Mouse (Mus musculus): ENCODE measurements at regions not wholly inside any gene's neighbourhood (a gene's known extent, or its start where the extent isn't known, plus 50 kb on each side); places are given as distances from the start of the nearest gene placed in this dataset.

GRCm38 (mm10) chr13:51272786-51273185 lies 102.0 kb downstream of the Nxnl2 start:
- 66% methylated on average over 4 of the region's 4 CpGs for WGBS
- no peak overlapping the region for H3K4me3 ChIP-seq (replicated peaks; ENCODE audit: extremely low read depth, low read depth, low read length)
- no peak for TF ChIP-seq POLR2A (IDR thresholded peaks at IDR 0.05; ENCODE audit: borderline replicate concordance, extremely low read depth, low read depth, low read length)
- TF ChIP-seq CTCF (IDR thresholded peaks at IDR 0.05; ENCODE audit: insufficient read depth, low read length) = no peak
- no peak for DNase-seq
- no peaks in the 10 kb centered on the region for H3K4me1 ChIP-seq (ENCODE audit: control insufficient read depth, insufficient read depth, low read length)

GRCm38 (mm10) chr13:51274639-51275038 lies 103.8 kb downstream of the Nxnl2 start:
- Histone ChIP-seq H3K4me1 (ENCODE audit: control insufficient read depth, insufficient read depth, low read length) (no peaks in the 10 kb centered on the region), H3K4me3 (replicated peaks; ENCODE audit: extremely low read depth, low read depth, low read length) (no peak overlapping the region)
- TF ChIP-seq CTCF (IDR thresholded peaks at IDR 0.05; ENCODE audit: insufficient read depth, low read length) (no peak), POLR2A (IDR thresholded peaks at IDR 0.05; ENCODE audit: borderline replicate concordance, extremely low read depth, low read depth, low read length) (no peak)
- WGBS = 41% methylated on average over 5 of the region's 5 CpGs
- no peak for DNase-seq

- TF ChIP-seq CTCF (IDR thresholded peaks at IDR 0.05; ENCODE audit: insufficient read depth, low read length) = no peak
- no peak for TF ChIP-seq POLR2A (IDR thresholded peaks at IDR 0.05; ENCODE audit: borderline replicate concordance, extremely low read depth, low read depth, low read length)
- WGBS = 84% methylated on average over 7 of the region's 7 CpGs
- Histone ChIP-seq H3K4me1 (ENCODE audit: control insufficient read depth, insufficient read depth, low read length) (no peaks in the 10 kb centered on the region), H3K4me3 (replicated peaks; ENCODE audit: extremely low read depth, low read depth, low read length) (no peak overlapping the region)
- no peak for DNase-seq
Observed at GRCm38 (mm10) chr13:51276601-51277000, 105.8 kb downstream of the Nxnl2 start.

GRCm38 (mm10) chr13:51277515-51277914 lies 106.7 kb downstream of the Nxnl2 start:
- TF ChIP-seq POLR2A (IDR thresholded peaks at IDR 0.05; ENCODE audit: borderline replicate concordance, extremely low read depth, low read depth, low read length) = no peak
- no peak for TF ChIP-seq CTCF (IDR thresholded peaks at IDR 0.05; ENCODE audit: insufficient read depth, low read length)
- no peak for DNase-seq
- no peaks in the 10 kb centered on the region for H3K4me1 ChIP-seq (ENCODE audit: control insufficient read depth, insufficient read depth, low read length)
- 78% methylated on average over 10 of the region's 10 CpGs for WGBS
- H3K4me3 ChIP-seq (replicated peaks; ENCODE audit: extremely low read depth, low read depth, low read length) = no peak overlapping the region

GRCm38 (mm10) chr13:51279642-51280387 lies 109.0 kb downstream of the Nxnl2 start:
- 33% methylated on average over 8 of the region's 8 CpGs for WGBS
- no peak for TF ChIP-seq POLR2A (IDR thresholded peaks at IDR 0.05; ENCODE audit: borderline replicate concordance, extremely low read depth, low read depth, low read length)

GRCm38 (mm10) chr13:51280388-51280753 lies 109.5 kb downstream of the Nxnl2 start:
- DNase-seq = no peak
- H3K4me3 ChIP-seq (replicated peaks; ENCODE audit: extremely low read depth, low read depth, low read length) = no peak overlapping the region
- no peak for TF ChIP-seq CTCF (IDR thresholded peaks at IDR 0.05; ENCODE audit: insufficient read depth, low read length)
- TF ChIP-seq POLR2A (IDR thresholded peaks at IDR 0.05; ENCODE audit: borderline replicate concordance, extremely low read depth, low read depth, low read length) = no peak
- H3K4me1 ChIP-seq (ENCODE audit: control insufficient read depth, insufficient read depth, low read length) = no peaks in the 10 kb centered on the region
- 65% methylated on average over 8 of the region's 8 CpGs for WGBS

More at GRCm38 (mm10) chr13:51279642-51280387, 109.0 kb downstream of the Nxnl2 start:
- Histone ChIP-seq H3K4me1 (ENCODE audit: control insufficient read depth, insufficient read depth, low read length) (no peaks in the 10 kb centered on the region), H3K4me3 (replicated peaks; ENCODE audit: extremely low read depth, low read depth, low read length) (no peak overlapping the region)
- DNase-seq = no peak

GRCm38 (mm10) chr13:51284679-51285078 lies 113.9 kb downstream of the Nxnl2 start:
- Histone ChIP-seq H3K4me3 (replicated peaks; ENCODE audit: extremely low read depth, low read depth, low read length) (no peak overlapping the region), H3K4me1 (ENCODE audit: control insufficient read depth, insufficient read depth, low read length) (no peaks in the 10 kb centered on the region)
- no peak for DNase-seq
- no peak for TF ChIP-seq CTCF (IDR thresholded peaks at IDR 0.05; ENCODE audit: insufficient read depth, low read length)
- TF ChIP-seq POLR2A (IDR thresholded peaks at IDR 0.05; ENCODE audit: borderline replicate concordance, extremely low read depth, low read depth, low read length) = no peak

- DNase-seq = no peak
- Histone ChIP-seq H3K4me3 (replicated peaks; ENCODE audit: extremely low read depth, low read depth, low read length) (no peak overlapping the region), H3K4me1 (ENCODE audit: control insufficient read depth, insufficient read depth, low read length) (no peaks in the 10 kb centered on the region)
- WGBS = 72% methylated on average over 4 of the region's 4 CpGs
- no peak for TF ChIP-seq POLR2A (IDR thresholded peaks at IDR 0.05; ENCODE audit: borderline replicate concordance, extremely low read depth, low read depth, low read length)
- no peak for TF ChIP-seq CTCF (IDR thresholded peaks at IDR 0.05; ENCODE audit: insufficient read depth, low read length)
Observed at GRCm38 (mm10) chr13:51289442-51289841, 118.6 kb downstream of the Nxnl2 start.

- DNase-seq = no peak
- no peak for TF ChIP-seq POLR2A (IDR thresholded peaks at IDR 0.05; ENCODE audit: borderline replicate concordance, extremely low read depth, low read depth, low read length)
- TF ChIP-seq CTCF (IDR thresholded peaks at IDR 0.05; ENCODE audit: insufficient read depth, low read length) = no peak
- WGBS = 75% methylated on average over 7 of the region's 7 CpGs
- Histone ChIP-seq H3K4me3 (replicated peaks; ENCODE audit: extremely low read depth, low read depth, low read length) (no peak overlapping the region), H3K4me1 (ENCODE audit: control insufficient read depth, insufficient read depth, low read length) (no peaks in the 10 kb centered on the region)
Observed at GRCm38 (mm10) chr13:51290021-51290424, 118.4 kb upstream of the S1pr3 start.

- TF ChIP-seq POLR2A (IDR thresholded peaks at IDR 0.05; ENCODE audit: borderline replicate concordance, extremely low read depth, low read depth, low read length) (no peak), CTCF (IDR thresholded peaks at IDR 0.05; ENCODE audit: insufficient read depth, low read length) (no peak)
- WGBS = 78% methylated on average over 6 of the region's 6 CpGs
- DNase-seq = no peak
- H3K4me1 ChIP-seq (ENCODE audit: control insufficient read depth, insufficient read depth, low read length) = peaks cover 5% of the 10 kb centered on the region
- no peak overlapping the region for H3K4me3 ChIP-seq (replicated peaks; ENCODE audit: extremely low read depth, low read depth, low read length)
Observed at GRCm38 (mm10) chr13:51290926-51291325, 117.5 kb upstream of the S1pr3 start.
